Mouse (Mus musculus) ES-E14 (cell line): ENCODE data around the gene Rnpep. TPM values are rescaled to one million over a fixed set of nuclear protein-coding genes. Genes with fewer than 3 reads are reported as not detected.

Source experiments
- DNase-seq: peaks from one replicate; pipeline ENCODE4 v3.0.0-alpha.2; 2013; ENCODE audit warnings: low read depth, low spot score
- H3K27ac ChIP-seq: 2 replicates; pipeline ENCODE4 v1.5.1; 2012; ENCODE audit warnings: low read depth, mild to moderate bottlenecking, low read length, moderate library complexity, mixed read lengths; ENCODE audit not compliant: poor library complexity, insufficient read depth, severe bottlenecking
- H3K36me3 ChIP-seq: 2 replicates; pipeline ENCODE4 v1.6.1; 2012; ENCODE audit warnings: mild to moderate bottlenecking, low read length, moderate library complexity, mixed read lengths; ENCODE audit not compliant: control insufficient read depth, poor library complexity, insufficient read depth, severe bottlenecking
- H3K4me1 ChIP-seq, 2 experiments: fragments of 150-350 bp in 1 of 2; sonication (generic) in 1 of 2; 2 replicates each; pipeline ENCODE4 v1.6.1; 2012; ENCODE audit warnings: low read length in 2 of 2, mild to moderate bottlenecking in 1 of 2, mixed read lengths in 1 of 2; ENCODE audit not compliant: control insufficient read depth in 2 of 2, insufficient read depth in 2 of 2, poor library complexity in 1 of 2
- H3K4me3 ChIP-seq, 2 experiments: fragments of 150-350 bp in 1 of 2; sonication (generic) in 1 of 2; 2 replicates each; pipeline ENCODE4 v1.5.1; 2012; ENCODE audit warnings: low read length in 2 of 2, low read depth in 1 of 2, mild to moderate bottlenecking in 1 of 2, mixed read lengths in 1 of 2; ENCODE audit not compliant: insufficient read depth in 1 of 2, poor library complexity in 1 of 2, severe bottlenecking in 1 of 2
- H3K9ac ChIP-seq: 2 replicates; pipeline ENCODE4 v1.6.1; 2012; ENCODE audit warnings: low read depth, mild to moderate bottlenecking, low read length, mixed read lengths; ENCODE audit not compliant: poor library complexity, insufficient read depth, severe bottlenecking
- H3K9me3 ChIP-seq: fragments of 150-350 bp; sonication (generic); 2 replicates; pipeline ENCODE4 v1.6.1; 2012; ENCODE audit warnings: low read depth, mild to moderate bottlenecking, low read length; ENCODE audit not compliant: control insufficient read depth, insufficient read depth
- CHD2 ChIP-seq: IDR thresholded peaks from 2 replicates; pipeline ENCODE4 v1.6.1; 2014; ENCODE audit warnings: mild to moderate bottlenecking, low read depth, low read length, inconsistent platforms
- HCFC1 ChIP-seq: IDR thresholded peaks from 2 replicates; pipeline ENCODE4 v1.6.1; 2012; ENCODE audit warnings: low read length, inconsistent platforms, borderline replicate concordance; ENCODE audit not compliant: insufficient read depth
- MAFK ChIP-seq: IDR thresholded peaks from 2 replicates; pipeline ENCODE4 v1.6.1; 2014; ENCODE audit warnings: mild to moderate bottlenecking, low read depth, low read length, inconsistent platforms; ENCODE audit not compliant: insufficient read depth
- ZC3H11A ChIP-seq: IDR thresholded peaks from 2 replicates; pipeline ENCODE4 v1.6.1; 2012; ENCODE audit warnings: low read depth, mild to moderate bottlenecking, inconsistent platforms, low read length, borderline replicate concordance
- ZNF384 ChIP-seq: IDR thresholded peaks from 2 replicates; pipeline ENCODE4 v1.6.1; 2012; ENCODE audit warnings: low read depth, low read length, inconsistent platforms
- in situ Hi-C, 2 experiments: fragments of 600-800 bp; cut with MboI; formaldehyde crosslinking; loops; one replicate each; pipeline ENCODE4 v1.15.1; 2025; ENCODE audit warnings: low sequenced_read_pairs in 2 of 2, inconsistent platforms in 1 of 2; ENCODE audit not compliant: unreplicated experiment in 2 of 2
- total RNA-seq: library from RNA; depleted of rRNA; stranded (reverse); fragments of 300-350 nt; gene quantifications from 2 replicates; pipeline ENCODE4 v1.2.3, GENCODE M21; 2012

Rnpep gene
- total RNA-seq, 1 experiment, result 21.8 TPM

GRCm38 (mm10) chr1:135280646-135281045, 3.2 kb downstream of the Rnpep start:
- DNase-seq, result no peak
- H3K36me3 ChIP-seq, result peaks cover 3% of the 10 kb centered on the region; the same call in 1 of the 2 replicates
- H3K9me3 ChIP-seq, result no peaks in the 10 kb centered on the region
- no peak overlapping the region; the same call in 1 of the 2 replicates for H3K9ac ChIP-seq
- no peak for TF ChIP-seq CHD2
- TF ChIP-seq ZC3H11A, result no peak
- no peak overlapping the region for H3K27ac ChIP-seq
- no peak overlapping the region for H3K4me3 ChIP-seq
- H3K4me1 ChIP-seq, result peaks cover 4 to 9% of the 10 kb centered on the region in 2 experiments; a peak in 3 of 4 replicates
- in situ Hi-C loops, result no loop called here

DNA sequence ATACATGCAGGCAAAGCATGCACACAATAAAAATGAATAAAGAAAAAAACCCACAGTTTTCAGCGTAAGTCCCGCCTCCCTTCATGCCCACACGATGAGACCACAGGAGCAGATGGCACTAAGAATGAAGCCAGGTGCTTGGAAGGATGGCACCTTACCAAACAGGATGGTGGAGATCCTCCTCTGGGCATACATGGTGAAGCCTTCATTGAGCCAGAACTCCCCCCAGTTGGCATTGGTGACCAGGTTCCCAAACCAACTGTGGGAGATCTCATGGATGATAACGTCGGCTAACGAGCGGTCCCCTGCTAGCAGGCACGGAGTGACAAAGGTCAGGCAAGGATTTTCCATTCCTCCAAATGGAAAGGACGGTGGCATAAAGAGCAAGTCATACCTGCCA, 12.5 kb downstream of the Rnpep start:
- Histone ChIP-seq H3K27ac (no peak overlapping the region), H3K9me3 (no peaks in the 10 kb centered on the region), H3K4me1 (no peaks in the 10 kb centered on the region), H3K4me3 (no peak overlapping the region), H3K36me3 (peaks cover 2% of the 10 kb centered on the region; the same call in 1 of the 2 replicates), H3K9ac (no peak overlapping the region)
- in situ Hi-C loops, result no loop called here
- TF ChIP-seq HCFC1, result no peak
- no peak for TF ChIP-seq CHD2
- TF ChIP-seq ZC3H11A, result no peak
- no peak for TF ChIP-seq ZNF384
- no peak for TF ChIP-seq MAFK
- no peak for DNase-seq

DNA sequence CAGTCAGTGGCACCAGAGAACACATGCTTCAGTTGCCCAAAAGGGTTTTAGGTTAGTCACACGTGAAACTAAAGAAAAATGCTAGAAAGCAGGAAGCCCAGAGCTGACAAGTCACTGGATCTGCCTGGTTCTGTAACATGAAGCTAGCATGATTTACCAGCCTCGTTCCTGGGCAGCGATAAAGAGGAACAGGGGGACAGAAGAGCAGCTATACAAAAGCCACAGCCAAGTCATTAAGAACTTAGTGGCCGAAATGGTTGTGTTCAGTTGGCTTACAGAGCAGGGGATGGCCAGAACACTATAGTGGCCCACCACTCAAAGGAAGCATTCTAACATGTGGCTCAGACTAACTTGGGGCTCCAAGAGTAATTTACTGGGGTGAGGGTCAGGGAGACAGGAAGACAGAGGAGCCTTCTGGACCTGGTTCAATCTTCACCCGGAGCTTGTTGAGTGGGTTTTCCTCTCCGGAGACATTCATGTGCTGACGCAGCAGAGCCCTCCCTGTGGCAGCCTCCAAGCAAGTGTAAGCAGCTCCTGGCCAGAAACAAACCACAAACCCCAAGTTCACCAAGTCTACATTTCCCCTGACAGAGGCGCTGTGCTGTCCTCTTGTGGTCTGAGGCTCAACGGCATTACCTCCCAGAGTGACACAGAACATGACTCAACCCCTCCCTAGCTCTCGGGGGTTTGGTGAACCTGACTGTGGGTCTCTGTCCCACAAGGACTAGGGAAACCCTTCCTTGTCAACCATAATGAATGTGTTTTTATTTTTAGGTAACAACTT, 16.0 kb downstream of the Rnpep start:
- Histone ChIP-seq H3K36me3 (peaks cover 10% of the 10 kb centered on the region; the same call in 1 of the 2 replicates), H3K9ac (no peak overlapping the region), H3K27ac (no peak overlapping the region), H3K9me3 (no peaks in the 10 kb centered on the region), H3K4me3 (no peak overlapping the region), H3K4me1 (peaks cover 0 to 3% of the 10 kb centered on the region in 2 experiments; a peak in 1 of 4 replicates)
- in situ Hi-C loops, result loop anchor here in 1 of 2 experiments (10.0 kb wide), 1 partner anchor 93 kb away; no protein-coding TSS in a partner anchor
- TF ChIP-seq MAFK (no peak), ZNF384 (no peak), HCFC1 (no peak)
- DNase-seq, result no peak

DNA sequence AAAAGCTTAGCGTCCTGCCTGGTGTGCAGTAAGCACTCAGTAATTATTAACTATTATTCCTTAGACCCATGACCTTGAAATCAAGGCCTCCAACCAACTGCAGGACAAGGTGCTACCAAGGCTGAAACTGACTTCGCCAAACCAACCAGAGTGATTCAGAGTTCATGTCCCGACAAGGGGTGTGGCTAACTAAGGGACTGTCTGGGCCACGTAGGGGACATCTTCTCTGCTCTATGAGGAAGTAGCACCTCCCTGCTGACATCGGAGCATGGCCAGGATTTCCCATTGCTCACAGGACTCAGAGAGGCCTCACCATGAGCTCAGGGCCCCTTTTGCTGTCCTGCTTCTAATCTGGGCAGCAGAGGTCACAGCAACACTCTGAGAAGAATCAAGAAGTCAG, 18.1 kb downstream of the Rnpep start:
- H3K36me3 ChIP-seq, result peaks cover 15% of the 10 kb centered on the region; the same call in 1 of the 2 replicates
- DNase-seq, result no peak
- H3K4me1 ChIP-seq, result peaks cover 0 to 17% of the 10 kb centered on the region in 2 experiments; a peak in 2 of 4 replicates
- H3K4me3 ChIP-seq, result no peak overlapping the region
- H3K27ac ChIP-seq, result no peak overlapping the region
- in situ Hi-C loops, result loop anchor here in 1 of 2 experiments (10.0 kb wide), 1 partner anchor 91 kb away; no protein-coding TSS in a partner anchor
- H3K9ac ChIP-seq, result no peak overlapping the region
- TF ChIP-seq ZC3H11A (no peak), CHD2 (no peak), HCFC1 (no peak), MAFK (no peak), ZNF384 (no peak)
- no peaks in the 10 kb centered on the region for H3K9me3 ChIP-seq
